Mouse (Mus musculus) heart, embryonic 14.5 days (tissue): ENCODE measurements around the gene Abhd14a. TPM values are rescaled to one million over a fixed set of nuclear protein-coding genes. Genes with fewer than 3 reads are reported as not detected.
"Not testable (repeated sequence)": the region's sequence is repeated elsewhere in the genome, so short reads cannot be mapped to it uniquely, and the experiment has no call there.

ENCODE experiments used
- ATAC-seq: fragments of 200-750 bp; cut with Nextera tagmentation; 2 replicates; pipeline ENCODE4 v1.8.0; 2017; ENCODE audit warnings: low read depth, moderate TSS enrichment; ENCODE audit not compliant: insufficient number of reproducible peaks, insufficient read depth, low FRiP score
- H3K27ac ChIP-seq, 2 experiments: fragments of 200-500 bp in 1 of 2; fragments of 300-500 bp in 1 of 2; sonication (generic) in 1 of 2; replicated peaks in 1 of 2; 2 replicates each; pipeline ENCODE4 v1.5.1; 2012 to 2014; ENCODE audit warnings: low read depth in 2 of 2, low read length in 2 of 2, control low read depth in 1 of 2, mild to moderate bottlenecking in 1 of 2, mixed read lengths in 1 of 2; ENCODE audit not compliant: control insufficient read depth in 1 of 2, insufficient read depth in 1 of 2
- H3K27me3 ChIP-seq: fragments of 300-500 bp; sonication (generic); 2 replicates; pipeline ENCODE4 v1.6.1; 2014; ENCODE audit warnings: mild to moderate bottlenecking, low read length, control low read depth; ENCODE audit not compliant: control insufficient read depth, insufficient read depth
- H3K36me3 ChIP-seq: fragments of 300-500 bp; sonication (generic); 2 replicates; pipeline ENCODE4 v1.6.1; 2014; ENCODE audit warnings: mild to moderate bottlenecking, control low read depth, low read length, mixed read lengths; ENCODE audit not compliant: control insufficient read depth, insufficient read depth
- H3K4me1 ChIP-seq, 2 experiments: fragments of 200-500 bp in 1 of 2; fragments of 300-500 bp in 1 of 2; sonication (generic) in 1 of 2; 2 replicates each; pipeline ENCODE4 v1.6.1; 2012 to 2014; ENCODE audit warnings: low read length in 2 of 2, control low read depth in 1 of 2, mixed read lengths in 1 of 2; ENCODE audit not compliant: control insufficient read depth in 2 of 2, insufficient read depth in 2 of 2
- H3K4me2 ChIP-seq: fragments of 300-500 bp; sonication (generic); 2 replicates; pipeline ENCODE4 v1.6.1; 2014; ENCODE audit warnings: mild to moderate bottlenecking, low read length
- H3K4me3 ChIP-seq, 2 experiments: fragments of 200-500 bp in 1 of 2; fragments of 300-500 bp in 1 of 2; sonication (generic) in 1 of 2; 2 replicates each; pipeline ENCODE4 v1.5.1; 2012 to 2014; ENCODE audit warnings: low read length in 2 of 2, mild to moderate bottlenecking in 2 of 2, control low read depth in 1 of 2, low read depth in 1 of 2, moderate library complexity in 1 of 2; ENCODE audit not compliant: control insufficient read depth in 1 of 2, insufficient read depth in 1 of 2
- H3K9ac ChIP-seq: fragments of 300-500 bp; sonication (generic); 2 replicates; pipeline ENCODE4 v1.6.1; 2014; ENCODE audit warnings: mild to moderate bottlenecking, low read length
- H3K9me3 ChIP-seq: fragments of 300-500 bp; sonication (generic); 2 replicates; pipeline ENCODE4 v1.6.1; 2016; ENCODE audit warnings: low read length, control low read depth; ENCODE audit not compliant: control insufficient read depth
- WGBS: fragments of 180-500 bp; shearing (Covaris S2); extraction: QIAGEN DNeasy Blood & Tissue Kit; methylation state at CpG from one replicate; pipeline ENCODE4 v1.1.7; 2014; 5-methylcytosine and 5-hydroxymethylcytosine counted together
- polyA plus RNA-seq: library from polyadenylated mRNA; unstranded; fragments of >200 nt; fragmentation: Nextera tagmentation; extraction: Ambion mirVana; gene quantifications from 2 replicates; pipeline ENCODE4 v1.2.1, GENCODE M21; 2014

Abhd14a gene
- 55.9 and 57.5 TPM in 2 replicates for polyA plus RNA-seq

- H3K9ac ChIP-seq, result peak within 1 kb of the TSS; percentile 79
- H3K4me2 ChIP-seq, result peak within 1 kb of the TSS; percentile 91
- H3K27ac ChIP-seq, result peak within 1 kb of the TSS; percentile 60 to 80
- under 1% methylated on average over 24 of the region's 24 CpGs for WGBS
- ATAC-seq, result peak; percentile 74
- H3K4me1 ChIP-seq, result peaks cover 12 to 34% of the 10 kb centered on the region in 2 experiments
- H3K27me3 ChIP-seq, result no peaks in the 10 kb centered on the region
- no peaks in the 10 kb centered on the region for H3K36me3 ChIP-seq
- peak within 1 kb of the TSS; percentile 51 to 73 for H3K4me3 ChIP-seq
- H3K9me3 ChIP-seq, result no peaks in the 10 kb centered on the region
Observed at GRCm38 (mm10) chr9:106447348-106447747, at the start of gene Abhd14a, which contains the start of gene Abhd14b. Gene Abhd14a (minus strand): TSS chr9:106447678. Gene Abhd14b (plus strand): TSS chr9:106447459.

GRCm38 (mm10) chr9:106487602-106488001 lies 40.1 kb upstream of the Abhd14a start:
- not testable (repeated sequence) for H3K9me3 ChIP-seq, H3K4me1 ChIP-seq, H3K9ac ChIP-seq, H3K27ac ChIP-seq, ATAC-seq, H3K27me3 ChIP-seq, H3K4me2 ChIP-seq, H3K4me3 ChIP-seq
- H3K36me3 ChIP-seq, result peaks cover 36% of the 10 kb centered on the region
- WGBS, result 85% methylated on average over 6 of the region's 6 CpGs

GRCm38 (mm10) chr9:106485076-106485475 lies 37.6 kb upstream of the Abhd14a start:
- H3K4me2 ChIP-seq, result no peak overlapping the region
- no peaks in the 10 kb centered on the region for H3K9me3 ChIP-seq
- 91% methylated on average over 10 of the region's 10 CpGs for WGBS

GRCm38 (mm10) chr9:106483606-106484005 lies 36.1 kb upstream of the Abhd14a start:
- peaks cover 61% of the 10 kb centered on the region for H3K36me3 ChIP-seq

More at GRCm38 (mm10) chr9:106485076-106485475, 37.6 kb upstream of the Abhd14a start:
- H3K4me3 ChIP-seq, result no peak overlapping the region
- no peaks in the 10 kb centered on the region for H3K27me3 ChIP-seq
- H3K36me3 ChIP-seq, result peaks cover 61% of the 10 kb centered on the region
- H3K27ac ChIP-seq, result no peak overlapping the region
- H3K9ac ChIP-seq, result no peak overlapping the region
- H3K4me1 ChIP-seq, result peaks cover 0 to 6% of the 10 kb centered on the region in 2 experiments; a peak in 2 of 4 replicates
- ATAC-seq, result no peak

GRCm38 (mm10) chr9:106483136-106483535 lies 35.7 kb upstream of the Abhd14a start:
- Histone ChIP-seq H3K4me3 (no peak overlapping the region), H3K4me2 (no peak overlapping the region), H3K27me3 (no peaks in the 10 kb centered on the region), H3K36me3 (peaks cover 61% of the 10 kb centered on the region), H3K9ac (no peak overlapping the region), H3K4me1 (peaks cover 3 to 6% of the 10 kb centered on the region in 2 experiments), H3K27ac (no peak overlapping the region), H3K9me3 (no peaks in the 10 kb centered on the region)
- ATAC-seq, result no peak
- WGBS, result 97% methylated on average over 10 of the region's 10 CpGs

More at GRCm38 (mm10) chr9:106483606-106484005, 36.1 kb upstream of the Abhd14a start:
- no peak overlapping the region for H3K27ac ChIP-seq
- H3K9me3 ChIP-seq, result no peaks in the 10 kb centered on the region
- no peak for ATAC-seq
- no peak overlapping the region for H3K4me3 ChIP-seq
- 84% methylated on average over 17 of the region's 17 CpGs for WGBS
- H3K4me1 ChIP-seq, result peaks cover 0 to 3% of the 10 kb centered on the region in 2 experiments; a peak in 1 of 4 replicates
- H3K27me3 ChIP-seq, result no peaks in the 10 kb centered on the region
- no peak overlapping the region for H3K4me2 ChIP-seq
- H3K9ac ChIP-seq, result no peak overlapping the region

GRCm38 (mm10) chr9:106482578-106483115 lies 35.2 kb upstream of the Abhd14a start:
- no peak overlapping the region for H3K4me3 ChIP-seq
- no peak overlapping the region for H3K9ac ChIP-seq
- no peak for ATAC-seq
- no peaks in the 10 kb centered on the region for H3K9me3 ChIP-seq
- peaks cover 8 to 11% of the 10 kb centered on the region in 2 experiments for H3K4me1 ChIP-seq
- no peak overlapping the region for H3K27ac ChIP-seq
- no peaks in the 10 kb centered on the region for H3K27me3 ChIP-seq
- no peak overlapping the region for H3K4me2 ChIP-seq
- WGBS, result 85% methylated on average over 17 of the region's 17 CpGs
- H3K36me3 ChIP-seq, result peaks cover 61% of the 10 kb centered on the region

- Histone ChIP-seq H3K4me3 (no peak overlapping the region), H3K4me1 (peaks cover 10 to 11% of the 10 kb centered on the region in 2 experiments), H3K4me2 (no peak overlapping the region), H3K9ac (no peak overlapping the region), H3K9me3 (no peaks in the 10 kb centered on the region), H3K27ac (no peak overlapping the region), H3K36me3 (peaks cover 61% of the 10 kb centered on the region), H3K27me3 (no peaks in the 10 kb centered on the region)
- WGBS, result 88% methylated on average over 13 of the region's 13 CpGs
- ATAC-seq, result no peak
Observed at GRCm38 (mm10) chr9:106481676-106482075, 34.2 kb upstream of the Abhd14a start.

- H3K27me3 ChIP-seq, result no peaks in the 10 kb centered on the region
- WGBS, result 93% methylated on average over 15 of the region's 15 CpGs
Observed at GRCm38 (mm10) chr9:106481075-106481474, 33.6 kb upstream of the Abhd14a start.

More at GRCm38 (mm10) chr9:106481075-106481474, 33.6 kb upstream of the Abhd14a start:
- H3K4me2 ChIP-seq, result no peak overlapping the region
- no peak for ATAC-seq
- H3K4me1 ChIP-seq, result peaks cover 12 to 15% of the 10 kb centered on the region in 2 experiments
- H3K27ac ChIP-seq, result no peak overlapping the region
- H3K36me3 ChIP-seq, result peaks cover 60% of the 10 kb centered on the region
- no peak overlapping the region for H3K9ac ChIP-seq
- no peaks in the 10 kb centered on the region for H3K9me3 ChIP-seq
- H3K4me3 ChIP-seq, result no peak overlapping the region
